Mouse (Mus musculus): Measurements from ENCODE around the gene Fpr1.
"Not testable (repeated sequence)": the region's sequence is repeated elsewhere in the genome, so short reads cannot be mapped to it uniquely, and the experiment has no call there.

The Fpr1 gene

DNA sequence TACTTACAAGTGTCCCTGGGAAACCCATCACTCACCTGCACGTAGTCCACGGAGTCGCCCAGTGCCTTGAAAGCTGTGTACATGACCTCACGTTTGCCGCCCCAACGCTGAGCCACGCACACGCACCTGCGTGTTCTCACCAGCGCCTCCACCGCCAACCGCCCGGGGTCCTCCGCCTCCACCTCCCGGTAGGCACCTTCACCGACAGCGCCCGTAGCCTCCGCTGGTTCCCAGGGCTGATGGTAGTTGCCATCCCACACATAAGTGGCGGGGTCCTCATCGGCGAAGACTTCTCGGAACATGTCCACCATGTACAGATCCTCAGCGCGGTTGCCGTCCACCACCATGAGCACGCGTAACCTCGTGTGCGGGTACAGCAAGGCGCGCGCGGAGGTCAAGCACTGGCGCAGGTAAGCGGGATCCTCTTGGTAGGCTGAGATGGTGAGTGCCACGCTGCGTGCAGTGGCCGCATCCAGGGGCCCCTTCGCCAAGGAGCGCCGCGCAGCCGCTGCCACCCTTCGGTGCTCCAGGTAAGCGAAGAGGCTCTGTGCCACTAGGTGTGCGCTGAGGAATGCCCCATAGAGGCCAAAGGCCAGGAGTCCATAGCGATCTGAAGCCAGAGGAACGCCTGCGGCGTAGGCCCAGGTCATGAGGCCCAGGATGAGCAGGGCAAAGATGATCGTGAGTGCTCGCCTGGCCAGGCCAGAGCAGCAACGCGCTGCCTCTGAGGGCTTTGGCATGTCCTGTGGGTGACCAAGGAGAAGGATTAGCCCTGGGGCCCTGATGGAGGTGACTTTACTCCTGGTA lies 33.6 kb downstream of the Fpr1 start:
- peak; percentile 26 for DNase-seq (ENCODE audit: low read depth, low spot score)

DNA sequence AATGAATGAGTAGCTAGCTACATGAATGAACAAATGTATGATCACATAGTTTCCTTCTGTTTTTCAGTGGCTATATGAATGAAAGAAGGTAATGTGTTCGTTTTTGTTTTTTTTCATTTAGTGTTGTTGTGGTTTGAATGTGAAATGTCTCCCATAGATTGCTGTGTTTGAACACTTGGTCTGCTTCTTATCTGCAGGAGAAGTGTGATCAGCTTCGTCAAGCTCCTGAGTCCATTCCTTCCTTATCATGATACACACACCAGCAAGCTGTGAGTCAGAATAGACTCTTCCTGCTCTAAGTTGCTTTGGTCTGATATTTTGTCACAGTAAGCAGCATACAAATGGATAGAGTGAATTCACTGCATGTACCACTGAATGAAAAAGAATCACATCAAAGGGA lies 34.8 kb downstream of the Fpr1 start:
- DNase-seq (ENCODE audit: low read depth, low spot score), result no peak

DNA sequence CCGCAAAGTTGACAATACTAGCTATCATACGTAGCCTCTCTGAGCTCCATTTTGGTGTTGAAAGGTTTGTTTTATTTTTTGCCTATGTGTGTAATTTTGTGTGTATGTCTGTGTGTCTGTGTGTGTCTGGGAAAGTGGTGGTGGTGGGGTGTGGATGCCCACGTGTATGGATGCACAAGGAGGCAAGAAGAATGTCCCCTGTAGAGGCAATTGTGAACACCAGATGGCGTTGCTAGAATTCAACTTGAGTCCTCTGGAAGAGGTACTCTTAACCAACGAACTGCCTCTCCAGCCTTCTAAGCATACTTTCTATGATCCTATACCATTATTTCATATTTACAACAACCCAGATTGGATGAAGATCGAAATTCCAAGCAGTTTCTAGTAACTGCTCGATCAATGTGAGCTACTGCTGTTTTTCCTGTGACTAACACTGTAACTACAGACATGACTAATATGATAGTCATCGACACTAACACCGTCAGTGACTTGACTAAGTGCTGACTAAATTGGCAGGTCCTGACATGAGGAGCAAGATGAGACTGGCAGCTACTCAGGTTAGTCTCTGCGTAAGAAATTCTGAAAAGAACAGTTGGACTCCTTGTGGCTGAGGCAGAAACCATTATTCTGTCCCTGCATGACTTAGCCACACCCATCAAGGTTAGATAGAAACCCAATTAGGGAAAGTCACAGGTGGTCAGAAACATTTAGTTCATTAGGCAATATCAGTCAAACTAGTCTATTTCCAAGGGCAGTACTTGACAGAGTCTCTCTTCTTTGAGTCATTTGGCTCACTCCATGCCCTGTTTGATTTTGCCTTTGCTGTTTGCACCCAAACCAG lies 38.3 kb downstream of the Fpr1 start:
- peak; percentile 44 for DNase-seq (ENCODE audit: low read depth, low spot score)

DNA sequence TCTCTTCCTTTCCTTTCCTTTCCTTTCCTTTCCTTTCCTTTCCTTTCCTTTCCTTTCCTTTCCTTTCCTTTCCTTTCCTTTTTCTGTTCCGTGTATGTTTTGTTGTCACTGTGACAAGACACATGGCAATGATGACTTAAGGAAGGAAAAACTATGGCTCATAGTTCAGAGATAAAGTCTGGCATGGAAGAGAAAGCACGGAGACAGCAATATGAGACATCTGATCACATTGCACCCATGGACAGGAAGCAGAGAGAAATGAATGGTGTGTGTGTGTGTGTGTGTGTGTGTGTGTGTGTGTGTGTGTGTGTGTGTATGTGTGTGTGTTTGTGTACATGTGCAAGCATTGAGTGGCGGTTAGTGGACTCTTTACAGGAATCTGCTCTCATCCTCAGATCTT lies 39.1 kb downstream of the Fpr1 start:
- not testable (repeated sequence) for DNase-seq (ENCODE audit: low read depth, low spot score)

DNA sequence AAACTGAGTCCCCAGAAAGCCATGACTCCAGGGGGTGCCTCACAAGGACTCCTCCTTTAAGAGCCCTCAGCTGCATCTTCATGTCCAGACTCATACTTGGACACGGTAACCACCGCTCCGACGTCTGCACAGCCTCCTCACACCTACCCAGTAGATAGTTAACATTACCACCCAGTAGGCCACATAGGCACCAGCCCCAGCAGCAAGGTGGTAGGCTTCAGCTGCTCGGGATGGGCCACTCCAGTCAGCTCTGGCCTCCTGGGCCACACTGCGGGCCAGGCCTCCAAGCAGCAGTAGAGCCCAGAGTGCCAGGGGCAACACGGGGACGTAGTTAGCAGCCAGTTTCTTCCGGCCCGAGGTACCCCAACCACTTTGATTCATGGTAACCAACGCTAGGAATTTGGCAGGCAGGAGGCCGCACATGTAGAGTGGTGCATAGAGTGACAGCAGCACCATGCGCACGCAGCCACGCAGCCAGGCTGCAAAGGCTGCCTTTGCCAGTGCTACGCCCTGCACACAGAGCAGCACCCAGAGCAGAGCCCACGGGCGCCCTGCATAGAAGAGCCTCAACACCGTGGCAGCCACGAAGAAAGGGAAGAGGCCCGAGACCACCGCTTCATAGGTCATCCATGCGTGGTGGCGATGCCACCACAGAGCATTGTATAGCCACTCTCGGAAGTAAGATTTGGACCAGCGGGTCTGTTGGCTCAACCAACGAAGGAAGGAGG lies 40.0 kb downstream of the Fpr1 start:
- DNase-seq (ENCODE audit: low read depth, low spot score), result no peak

DNA sequence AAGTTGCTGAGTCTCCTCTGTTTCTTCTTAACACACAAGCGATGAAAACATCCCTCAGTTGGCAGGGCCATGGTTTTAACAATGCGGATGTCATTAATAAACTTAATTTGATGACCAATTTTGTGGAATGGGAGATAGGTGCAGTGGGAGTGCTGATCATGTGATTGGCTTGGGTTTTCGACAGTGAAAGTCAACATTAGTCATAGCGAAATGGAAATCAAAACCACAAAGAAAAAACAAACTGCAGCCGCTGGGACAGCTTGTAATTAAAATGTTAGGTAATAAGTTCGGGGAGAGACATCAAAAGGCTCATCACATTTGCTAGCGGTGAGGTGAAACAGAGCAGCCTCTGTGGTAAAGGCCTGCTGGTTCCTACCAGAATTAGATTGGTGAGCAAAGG lies 42.9 kb downstream of the Fpr1 start:
- DNase-seq (ENCODE audit: low read depth, low spot score), result no peak

DNA sequence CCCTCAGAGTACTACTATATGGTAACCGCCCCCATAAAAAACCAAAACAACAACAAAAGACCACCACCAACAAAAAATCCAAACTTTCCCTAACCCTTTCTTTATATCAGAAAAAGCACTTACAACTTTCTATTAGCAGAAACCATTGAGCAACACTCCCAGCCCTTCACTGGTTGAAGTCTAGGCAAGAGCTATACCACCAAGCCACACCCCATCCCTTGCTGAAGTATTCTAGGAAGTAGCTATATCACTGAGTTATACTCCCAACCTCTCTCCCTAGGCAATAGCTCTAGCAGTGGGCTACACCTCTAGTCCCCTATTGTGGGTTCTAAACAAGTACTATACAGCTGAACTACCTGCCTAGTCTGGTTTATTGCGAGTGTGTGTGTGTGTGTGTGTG lies 44.5 kb downstream of the Fpr1 start:
- DNase-seq (ENCODE audit: low read depth, low spot score), result no peak

DNA sequence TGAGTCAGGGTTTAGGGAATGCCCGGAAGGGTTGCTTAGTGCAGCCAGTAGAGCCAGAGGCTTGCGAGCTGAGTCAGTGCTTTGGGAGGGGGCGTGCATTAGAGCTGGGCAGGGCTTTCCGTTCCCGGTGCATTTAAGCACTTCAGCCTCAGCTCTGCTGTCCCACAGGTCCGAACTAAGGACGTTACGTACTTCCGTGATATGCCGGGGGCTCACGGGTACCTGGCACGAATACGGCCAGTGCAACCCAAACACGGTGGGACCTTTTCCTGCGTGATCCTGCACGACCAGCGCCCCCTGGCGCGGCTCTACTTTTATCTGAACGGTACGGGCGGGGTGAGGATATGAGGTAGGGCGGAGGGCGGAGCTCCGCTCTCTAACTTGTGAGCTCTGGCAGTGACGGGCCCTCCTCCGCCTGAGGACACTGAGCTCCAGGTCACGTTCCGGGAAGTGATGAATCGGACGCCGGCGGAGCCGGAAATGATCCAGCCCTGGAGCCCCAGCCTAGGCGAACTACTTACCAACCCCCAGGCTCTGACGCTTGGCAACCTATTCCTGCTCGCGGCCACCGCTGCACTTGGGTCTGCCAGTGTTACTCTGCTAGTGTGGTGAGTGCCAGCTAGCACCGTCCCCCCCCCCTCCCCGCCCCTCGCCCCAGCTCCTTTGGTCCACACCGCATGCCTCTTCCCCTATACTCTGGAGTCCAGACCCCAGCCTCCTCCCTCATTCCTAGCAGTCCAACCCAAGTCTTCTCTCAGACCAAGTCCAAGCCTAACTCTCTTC lies 45.6 kb downstream of the Fpr1 start:
- DNase-seq (ENCODE audit: low read depth, low spot score), result peak; percentile 96

DNA sequence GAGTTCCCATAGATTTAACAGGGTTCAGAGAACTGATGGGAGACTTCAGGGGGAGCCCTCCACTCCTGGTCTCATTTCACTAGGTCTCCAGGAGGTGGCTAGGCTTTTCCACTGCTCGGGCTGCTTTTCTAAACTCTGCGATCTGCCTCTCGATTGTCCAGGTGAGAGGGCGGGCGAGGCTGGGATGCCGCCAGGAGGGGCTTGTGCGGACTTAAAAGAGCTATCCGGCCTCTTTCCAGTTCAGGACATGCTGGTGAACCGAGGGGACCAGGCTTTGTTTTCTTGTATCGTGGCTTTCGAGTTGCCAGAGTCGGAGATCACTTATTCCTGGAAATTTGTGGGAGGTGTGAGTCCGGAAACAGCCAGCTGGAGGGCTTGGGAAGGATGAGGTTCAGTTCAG lies 46.3 kb downstream of the Fpr1 start:
- DNase-seq (ENCODE audit: low read depth, low spot score), result peak; percentile 30

DNA sequence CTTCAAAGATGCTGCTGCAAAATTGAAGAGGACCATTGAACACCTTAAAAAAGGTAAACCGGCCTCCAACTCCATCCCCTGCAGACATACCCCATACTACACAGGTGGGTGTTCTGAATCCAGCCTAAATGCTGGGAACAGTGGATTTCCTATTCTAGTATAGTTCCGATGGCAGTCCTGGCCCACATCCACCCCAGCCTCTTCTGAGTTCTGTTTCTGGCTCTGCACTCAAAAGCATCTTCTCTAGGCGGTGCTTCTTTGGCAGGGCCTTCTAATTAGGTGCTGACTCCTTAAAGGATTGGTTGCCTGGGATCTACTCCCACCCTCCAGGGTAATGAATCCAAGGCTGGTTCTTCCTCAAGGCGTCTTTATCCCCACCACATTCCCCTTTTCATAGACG lies 47.6 kb downstream of the Fpr1 start:
- no peak for DNase-seq (ENCODE audit: low read depth, low spot score)

DNA sequence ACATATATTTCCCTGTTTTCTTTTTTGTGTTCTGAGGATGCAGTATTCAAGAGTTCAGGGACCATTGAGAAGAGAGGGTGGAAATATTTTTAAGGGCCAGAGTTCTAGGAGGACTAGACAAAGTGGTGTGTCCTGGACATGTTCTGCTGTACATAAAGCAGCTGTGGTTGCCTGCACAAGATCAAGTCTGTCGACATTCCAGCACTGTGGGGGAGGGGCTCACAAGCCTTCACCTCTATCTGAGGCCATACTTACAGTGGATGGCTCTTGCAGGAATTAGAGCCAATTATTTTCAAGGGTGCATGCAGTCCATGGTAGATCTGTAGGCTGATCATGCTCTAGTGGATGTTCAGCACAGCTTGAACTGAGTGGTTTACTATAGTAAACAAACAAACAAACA lies 48.8 kb downstream of the Fpr1 start:
- peak; percentile 32 for DNase-seq (ENCODE audit: low read depth, low spot score)

DNA sequence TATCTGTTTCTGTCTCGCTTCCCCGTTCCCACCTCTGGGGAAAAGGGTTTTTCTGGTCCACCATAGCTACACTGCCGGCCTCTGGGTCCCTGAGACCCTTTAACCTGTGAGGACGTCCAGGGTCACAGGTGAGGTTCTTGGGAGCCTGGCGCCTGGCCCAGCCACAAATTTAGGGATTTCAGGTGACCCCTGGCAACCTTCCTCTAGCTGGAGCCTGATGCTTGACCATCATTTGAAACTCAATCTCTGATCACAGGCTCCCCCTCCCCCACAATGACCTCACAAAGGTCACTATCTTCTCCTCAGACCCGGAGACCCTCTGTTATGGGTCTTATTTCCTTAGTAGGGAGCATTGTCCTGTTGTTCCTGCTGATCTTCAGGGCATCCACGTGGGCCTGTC lies 53.0 kb downstream of the Fpr1 start:
- peak; percentile 23 for DNase-seq (ENCODE audit: low read depth, low spot score)

DNA sequence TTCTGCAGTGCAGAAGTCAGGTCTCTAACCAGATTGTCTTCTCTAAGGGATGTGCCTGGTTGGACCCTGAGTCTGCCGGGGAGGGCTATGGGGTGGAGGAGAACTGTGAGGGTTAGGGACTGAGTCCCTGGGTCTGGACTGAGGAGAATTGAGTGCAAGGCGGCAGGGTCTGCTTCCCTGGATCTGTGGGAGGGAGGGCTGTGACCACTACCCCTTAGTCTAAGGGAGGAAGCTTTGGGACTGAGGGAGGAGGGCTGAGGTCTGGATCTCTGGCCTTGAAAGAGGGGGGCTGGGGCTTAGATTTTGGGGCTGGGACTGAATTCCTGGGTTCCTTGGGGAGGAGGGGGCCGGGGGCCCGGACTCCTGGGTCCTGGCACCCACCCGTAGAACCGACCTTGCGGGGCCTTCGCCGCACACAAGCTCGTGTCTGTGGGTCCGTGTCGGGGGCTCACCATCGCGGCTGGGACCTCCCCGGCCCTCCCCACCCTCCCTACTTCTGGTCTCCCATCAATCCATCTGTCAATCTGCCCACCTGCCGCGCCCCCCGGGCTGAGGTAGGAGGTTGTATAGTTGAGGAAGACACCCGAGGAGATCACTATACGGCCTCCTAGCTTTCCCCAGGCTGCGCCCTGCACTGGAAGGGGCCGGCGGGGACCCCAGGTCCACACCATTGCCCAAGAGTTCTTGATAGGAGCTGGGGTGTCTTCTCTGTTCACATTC lies 53.8 kb downstream of the Fpr1 start:
- DNase-seq (ENCODE audit: low read depth, low spot score), result no peak

DNA sequence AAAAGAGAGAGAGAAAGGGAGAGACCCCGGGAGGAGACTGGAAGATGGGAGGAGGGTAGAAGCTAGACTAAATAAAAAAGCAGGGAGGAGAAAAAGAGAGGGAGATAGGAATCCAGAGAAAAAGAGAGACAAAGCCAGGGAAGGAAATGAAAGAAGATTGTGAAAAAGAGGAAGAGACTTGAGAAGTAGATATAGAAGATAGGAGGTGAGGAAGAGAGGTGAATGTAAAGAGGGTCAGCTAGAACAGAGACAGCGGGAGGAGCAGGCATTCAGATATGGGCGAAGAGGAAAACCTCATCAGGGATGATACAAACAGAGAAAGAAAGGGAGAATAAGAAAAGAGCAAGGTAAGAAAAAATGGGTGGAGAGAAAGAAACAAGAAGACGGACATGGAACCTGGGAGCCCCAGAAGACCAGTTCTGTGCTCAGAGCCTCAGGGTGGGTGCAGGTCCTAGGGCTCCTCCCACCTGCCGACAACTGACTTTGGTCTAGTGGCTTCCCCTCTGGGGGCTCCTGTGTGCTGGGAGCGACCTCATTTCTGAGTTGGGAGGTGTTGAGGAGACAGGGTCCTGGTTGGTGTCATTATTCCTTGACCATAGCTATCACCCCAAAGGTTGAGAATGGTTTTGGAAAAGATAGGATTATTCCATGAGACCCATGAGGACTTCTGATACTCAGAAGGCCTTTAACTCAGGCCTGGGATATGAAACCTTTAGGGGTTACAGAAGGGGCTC lies 54.5 kb downstream of the Fpr1 start:
- DNase-seq (ENCODE audit: low read depth, low spot score), result no peak

DNA sequence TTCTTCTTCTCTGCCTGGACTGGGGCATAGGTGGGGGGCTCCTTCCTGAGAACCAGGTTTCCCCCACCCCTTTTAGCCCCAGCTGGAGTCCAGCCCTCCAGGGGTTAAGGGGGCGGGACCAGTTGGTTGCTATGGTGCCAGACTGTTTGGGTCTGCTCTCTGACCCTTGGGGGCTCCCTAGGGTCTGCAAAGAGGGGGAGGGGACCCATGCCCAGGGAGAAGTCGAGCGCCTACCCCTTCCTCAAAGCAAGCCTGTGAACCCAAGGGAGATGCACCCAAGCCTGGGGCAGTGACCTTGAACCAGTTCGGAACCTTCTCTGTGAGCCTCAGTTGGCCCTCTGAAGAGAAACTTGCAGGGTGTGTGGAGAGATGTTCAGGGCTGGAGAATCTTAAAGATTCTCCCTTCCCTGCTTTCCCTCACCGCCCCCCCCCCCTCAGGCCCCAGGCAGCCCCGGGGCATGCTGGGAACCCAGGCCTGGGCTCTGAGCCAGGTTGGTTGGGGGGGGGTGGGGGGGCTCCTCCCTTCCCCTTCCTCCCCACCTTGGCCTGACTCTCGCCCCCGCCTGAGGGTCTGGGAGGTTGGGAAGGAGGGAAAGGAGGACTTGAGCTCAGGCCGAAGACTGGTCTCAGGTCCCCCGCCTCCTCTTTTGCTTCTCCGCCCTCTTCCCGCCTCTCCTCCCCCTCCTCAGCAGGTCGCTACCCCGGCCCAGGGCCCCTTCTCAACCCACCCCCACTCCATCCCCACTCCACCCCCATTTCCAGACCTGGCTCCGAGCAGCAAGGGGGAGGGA lies 55.4 kb downstream of the Fpr1 start:
- DNase-seq (ENCODE audit: low read depth, low spot score), result peak; percentile 84

DNA sequence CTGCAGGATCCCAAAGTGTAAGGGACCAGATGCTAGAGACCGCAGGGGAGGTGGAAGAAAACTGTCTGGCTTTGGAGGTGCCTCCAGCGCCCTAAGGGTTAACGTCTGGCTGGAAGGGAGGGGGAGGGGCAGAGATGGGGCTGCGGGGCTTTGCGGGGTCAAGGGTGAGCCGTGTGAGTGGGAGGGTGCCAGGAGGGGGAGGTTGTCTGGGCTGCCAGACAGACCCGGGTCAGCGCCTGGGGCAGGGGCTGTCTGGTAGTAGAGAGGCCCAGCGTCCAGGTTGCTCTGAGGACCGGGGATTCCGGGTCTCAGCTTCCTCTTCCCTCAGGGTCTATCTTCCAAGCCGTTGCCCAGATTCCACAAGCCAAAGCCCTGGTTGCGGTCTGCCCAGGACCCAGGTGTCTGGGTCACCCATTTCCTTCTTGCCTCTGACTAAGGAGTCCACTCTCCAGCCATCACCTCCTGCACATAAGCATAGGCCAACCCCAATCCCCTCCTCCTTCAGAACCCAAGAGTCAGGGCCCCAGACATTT lies 56.0 kb downstream of the Fpr1 start:
- peak; percentile 81 for DNase-seq (ENCODE audit: low read depth, low spot score)

DNA sequence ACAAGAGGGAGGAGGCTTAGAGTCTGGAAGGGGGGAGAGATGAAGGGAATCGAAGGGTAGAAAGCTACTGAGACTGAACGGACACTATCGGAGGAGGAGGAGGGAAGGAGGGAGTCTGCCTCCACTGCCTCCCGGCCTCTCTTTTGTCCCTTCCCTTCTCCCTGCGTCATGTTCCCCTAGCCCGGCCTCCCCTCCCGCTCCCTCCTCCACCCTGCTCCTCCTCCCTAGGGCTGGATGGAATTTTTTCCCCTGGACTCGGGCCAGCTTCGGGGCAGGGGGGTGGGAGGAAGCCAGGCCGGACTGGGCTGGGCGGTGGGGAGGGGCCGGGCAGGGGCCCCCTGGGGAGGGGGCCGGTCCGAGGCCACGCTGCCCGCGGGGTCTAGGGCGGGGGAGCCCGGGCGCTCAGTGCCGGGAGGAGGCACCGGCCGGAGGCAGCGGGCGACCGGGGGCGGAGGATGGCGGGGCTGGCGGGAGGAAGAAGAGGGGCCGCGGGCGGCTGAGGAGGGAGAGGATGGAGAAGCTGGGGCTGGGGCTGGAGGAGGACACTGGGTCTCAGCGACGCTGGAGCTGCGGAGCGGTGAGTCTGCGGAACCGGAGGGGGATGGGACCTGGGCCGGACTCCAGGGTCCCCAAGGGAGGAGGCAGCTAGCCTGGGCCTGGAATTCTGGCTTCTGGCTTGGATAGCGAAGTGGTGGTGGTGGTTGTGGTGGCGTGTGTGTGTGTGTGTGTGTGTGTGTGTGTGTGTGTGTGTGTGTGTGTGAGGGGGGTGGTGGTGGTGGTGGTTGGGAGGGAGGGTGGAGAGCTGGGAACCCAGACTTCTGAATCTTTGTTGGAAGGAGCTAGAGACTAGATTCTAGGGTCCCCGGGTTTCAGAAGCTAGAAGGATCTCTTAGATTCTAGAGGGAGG lies 56.7 kb downstream of the Fpr1 start, which contains the start of gene Spaca6:
Gene Spaca6 (plus strand): TSS at position 408 of the 907 bp plus-strand sequence.
- DNase-seq (ENCODE audit: low read depth, low spot score), result peak; percentile 86

All from ES-CJ7 (cell line).